Mouse (Mus musculus): ENCODE results near the gene Hectd1. TPM values are rescaled to one million over a fixed set of nuclear protein-coding genes. Genes with fewer than 3 reads are reported as not detected.

Gene Hectd1
- polyA plus RNA-seq (2016; fragmentation: Nextera tagmentation; extraction: Ambion mirVana) = 43.1 and 44.6 TPM in 2 replicates

DNA sequence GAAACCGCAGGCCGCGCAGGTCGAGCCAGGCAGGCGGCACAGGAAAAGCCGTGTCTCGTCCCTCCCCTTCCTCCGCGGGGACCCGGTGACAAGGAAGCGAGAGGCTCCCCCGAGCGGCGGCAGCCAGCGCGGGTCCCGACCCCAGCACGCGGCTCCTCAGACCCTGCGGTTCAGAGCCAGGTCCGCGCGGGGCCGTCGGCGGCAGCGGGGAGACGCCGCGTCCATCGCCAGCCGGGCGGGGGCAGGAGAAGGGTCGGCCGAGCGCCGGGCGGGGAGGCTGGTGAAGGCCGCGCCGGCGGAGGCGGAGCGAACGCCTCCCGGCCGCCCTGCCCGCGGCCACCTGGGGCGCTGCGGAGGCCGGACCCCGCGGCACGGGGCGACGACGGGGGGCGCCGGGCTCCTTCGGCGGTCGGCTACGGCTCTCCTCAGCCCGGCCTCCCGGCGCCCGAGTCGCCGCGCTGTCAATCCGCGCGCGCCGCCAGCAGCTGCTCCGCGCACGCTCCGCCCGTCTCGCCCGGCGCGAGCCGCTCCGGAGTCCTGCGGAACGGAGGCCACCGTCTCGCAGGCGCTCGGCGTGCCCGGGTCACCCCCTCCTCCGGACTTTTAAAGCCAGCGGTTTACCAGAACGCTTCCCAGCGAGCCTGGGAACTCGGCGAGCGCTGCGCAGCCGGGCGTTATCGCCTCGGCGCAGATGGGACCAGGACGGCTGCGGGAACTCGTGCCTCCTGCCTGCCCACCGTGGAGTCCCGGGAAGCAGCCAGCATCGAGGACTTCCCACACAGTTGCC is at the start of gene Hectd1:
TSS of gene Hectd1 (minus strand) at position 247 of the 787 bp plus-strand sequence.
- under 1% methylated on average over 87 of the region's 114 CpGs for WGBS
- Histone ChIP-seq H3K4me3 (peak within 1 kb of the TSS; percentile 95), H3K27ac (peak within 1 kb of the TSS; percentile 99), H3K4me1 (peaks cover 10% of the 10 kb centered on the region; the same call in 1 of the 2 replicates), H3K36me3 (peaks cover 12% of the 10 kb centered on the region; the same call in 1 of the 2 replicates), H3K9me3 (no peaks in the 10 kb centered on the region), H3K4me2 (replicated peaks) (peak within 1 kb of the TSS; percentile 74), H3K27me3 (no peaks in the 10 kb centered on the region), H3K9ac (peak within 1 kb of the TSS; percentile 99)
- peak; percentile 93 for ATAC-seq (ENCODE audit: insufficient number of reproducible peaks, insufficient read depth, low FRiP score, low TSS enrichment)

- H3K9me3 ChIP-seq = no peaks in the 10 kb centered on the region
- H3K36me3 ChIP-seq = peaks cover 7% of the 10 kb centered on the region; the same call in 1 of the 2 replicates
- no peak overlapping the region for H3K4me3 ChIP-seq
- no peak overlapping the region for H3K4me2 ChIP-seq (replicated peaks)
- 79% methylated on average over 11 of the region's 11 CpGs for WGBS
- no peaks in the 10 kb centered on the region for H3K27me3 ChIP-seq
- no peak overlapping the region for H3K27ac ChIP-seq
- no peak for ATAC-seq (ENCODE audit: insufficient number of reproducible peaks, insufficient read depth, low FRiP score, low TSS enrichment)
- no peaks in the 10 kb centered on the region for H3K4me1 ChIP-seq
- no peak overlapping the region for H3K9ac ChIP-seq
Measured at GRCm38 (mm10) chr12:51871446-51872144, 42.3 kb upstream of the Hectd1 start.

- Histone ChIP-seq H3K4me1 (peaks cover 14% of the 10 kb centered on the region; the same call in 1 of the 2 replicates), H3K36me3 (no peaks in the 10 kb centered on the region), H3K4me2 (replicated peaks) (no peak overlapping the region), H3K27ac (no peak overlapping the region), H3K4me3 (no peak overlapping the region), H3K27me3 (no peaks in the 10 kb centered on the region), H3K9ac (no peak overlapping the region), H3K9me3 (no peaks in the 10 kb centered on the region)
- ATAC-seq (ENCODE audit: insufficient number of reproducible peaks, insufficient read depth, low FRiP score, low TSS enrichment) = no peak
- WGBS = 79% methylated on average over 3 of the region's 3 CpGs
Measured at GRCm38 (mm10) chr12:51869511-51869910, 40.2 kb upstream of the Hectd1 start.

GRCm38 (mm10) chr12:51867076-51867475 is 37.7 kb upstream of the Hectd1 start:
- H3K27me3 ChIP-seq = no peaks in the 10 kb centered on the region
- ATAC-seq (ENCODE audit: insufficient number of reproducible peaks, insufficient read depth, low FRiP score, low TSS enrichment) = no peak

DNA sequence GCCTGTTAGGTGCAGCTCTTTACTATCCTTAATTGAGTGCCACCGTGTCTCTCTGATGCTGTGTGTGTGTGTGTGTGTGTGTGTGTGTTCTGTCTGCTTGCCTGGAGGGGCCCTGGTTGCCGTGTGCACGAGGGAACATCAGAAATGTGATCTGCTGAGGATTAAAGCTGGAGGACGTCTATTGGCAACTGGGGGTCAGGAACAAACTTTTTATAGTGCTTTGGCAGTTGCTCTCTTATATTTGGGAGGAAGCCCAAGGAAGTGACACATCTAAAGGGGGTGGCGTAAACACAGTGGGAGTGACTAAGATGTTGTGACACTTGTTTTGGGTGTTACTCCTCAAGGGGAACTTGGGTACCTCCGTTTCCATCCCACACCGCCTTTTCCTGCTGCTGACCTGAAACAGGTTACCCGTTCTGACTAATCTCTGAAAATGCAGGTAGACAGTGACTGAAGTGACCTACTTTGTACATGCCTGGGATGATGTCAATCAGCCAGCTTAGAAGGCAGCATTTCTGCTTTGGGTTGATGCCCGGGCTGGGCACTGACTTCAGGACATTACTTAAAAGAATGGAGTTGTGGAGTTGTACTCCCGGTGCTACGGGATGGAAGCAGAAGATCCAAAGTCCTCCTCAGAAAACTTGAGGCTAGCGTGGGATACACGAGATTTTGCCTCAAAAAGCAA is 37.0 kb upstream of the Hectd1 start:
- Histone ChIP-seq H3K4me1 (peaks cover 14% of the 10 kb centered on the region; the same call in 1 of the 2 replicates), H3K27ac (no peak overlapping the region), H3K4me2 (replicated peaks) (no peak overlapping the region), H3K36me3 (no peaks in the 10 kb centered on the region), H3K9ac (no peak overlapping the region), H3K9me3 (no peaks in the 10 kb centered on the region), H3K4me3 (no peak overlapping the region), H3K27me3 (no peaks in the 10 kb centered on the region)
- ATAC-seq (ENCODE audit: insufficient number of reproducible peaks, insufficient read depth, low FRiP score, low TSS enrichment) = no peak
- 61% methylated on average over 13 of the region's 13 CpGs for WGBS

More at GRCm38 (mm10) chr12:51867076-51867475, 37.7 kb upstream of the Hectd1 start:
- no peak overlapping the region for H3K4me3 ChIP-seq
- no peak overlapping the region for H3K9ac ChIP-seq
- peaks cover 14% of the 10 kb centered on the region; the same call in 1 of the 2 replicates for H3K4me1 ChIP-seq
- H3K9me3 ChIP-seq = no peaks in the 10 kb centered on the region
- H3K4me2 ChIP-seq (replicated peaks) = no peak overlapping the region
- 79% methylated on average over 8 of the region's 8 CpGs for WGBS
- no peaks in the 10 kb centered on the region for H3K36me3 ChIP-seq
- H3K27ac ChIP-seq = no peak overlapping the region

DNA sequence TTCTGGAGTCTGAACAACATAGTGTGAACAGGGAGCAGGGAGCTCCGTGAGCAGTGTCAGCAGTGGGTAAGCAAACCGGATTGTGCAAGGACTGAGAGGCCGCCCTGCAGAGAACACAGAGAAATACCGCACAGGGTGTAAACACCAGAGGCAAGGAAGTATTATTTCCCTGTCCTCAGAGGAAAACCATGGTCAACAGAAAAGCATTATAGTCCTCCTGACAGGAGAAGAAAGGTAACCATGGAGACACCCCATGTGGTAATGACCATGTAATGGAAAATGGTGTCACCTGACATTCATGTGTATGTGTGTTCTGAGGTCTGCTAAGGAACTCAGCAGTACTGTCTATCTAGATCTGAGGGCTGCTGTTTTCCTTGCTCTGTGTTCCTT is 36.4 kb upstream of the Hectd1 start:
- 33% methylated on average over 4 of the region's 4 CpGs for WGBS
- H3K4me3 ChIP-seq = no peak overlapping the region
- no peaks in the 10 kb centered on the region for H3K9me3 ChIP-seq
- H3K27me3 ChIP-seq = no peaks in the 10 kb centered on the region
- no peak overlapping the region for H3K9ac ChIP-seq
- no peak overlapping the region for H3K4me2 ChIP-seq (replicated peaks)
- peaks cover 14% of the 10 kb centered on the region; the same call in 1 of the 2 replicates for H3K4me1 ChIP-seq
- ATAC-seq (ENCODE audit: insufficient number of reproducible peaks, insufficient read depth, low FRiP score, low TSS enrichment) = peak; percentile 69; the same call in 1 of the 2 replicates
- no peaks in the 10 kb centered on the region for H3K36me3 ChIP-seq
- no peak overlapping the region for H3K27ac ChIP-seq

DNA sequence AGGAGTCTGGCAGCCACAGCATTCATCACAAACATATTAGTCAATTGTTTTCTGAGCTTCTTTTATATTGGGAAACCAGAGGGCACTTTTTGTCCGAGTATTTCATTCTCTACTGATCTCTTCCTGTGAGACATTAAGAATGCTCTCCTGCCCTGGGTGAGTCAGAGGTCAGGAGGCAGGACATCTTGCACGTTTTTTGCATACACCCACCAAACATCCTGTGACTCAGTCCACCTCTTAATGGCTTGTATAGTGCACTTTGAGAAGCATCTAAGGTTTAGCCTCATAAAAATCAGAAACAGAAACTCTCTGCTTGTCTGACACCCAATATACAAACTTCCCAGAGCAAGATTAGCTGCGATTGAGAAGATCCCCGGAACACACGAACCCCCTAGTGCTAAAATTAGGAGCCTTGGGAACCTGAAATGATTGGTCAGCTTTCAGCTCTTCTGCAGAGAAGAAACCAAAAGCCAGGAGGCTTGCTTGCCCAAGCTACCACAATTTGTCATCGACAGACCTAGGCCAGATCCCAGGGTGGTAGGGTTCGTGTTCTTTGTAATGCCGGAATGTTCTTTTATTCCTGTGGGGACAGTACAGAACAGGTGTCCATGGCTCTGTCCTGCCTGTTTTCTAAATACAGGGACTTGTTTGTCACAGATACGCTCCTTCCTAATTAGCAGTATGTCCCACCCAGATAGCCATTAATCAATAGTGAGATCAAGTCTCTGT is 35.9 kb upstream of the Hectd1 start:
- Histone ChIP-seq H3K27me3 (no peaks in the 10 kb centered on the region), H3K4me3 (no peak overlapping the region), H3K9ac (no peak overlapping the region), H3K27ac (no peak overlapping the region), H3K4me2 (replicated peaks) (no peak overlapping the region), H3K4me1 (peaks cover 14% of the 10 kb centered on the region; the same call in 1 of the 2 replicates), H3K36me3 (no peaks in the 10 kb centered on the region), H3K9me3 (no peaks in the 10 kb centered on the region)
- WGBS = 59% methylated on average over 9 of the region's 9 CpGs
- ATAC-seq (ENCODE audit: insufficient number of reproducible peaks, insufficient read depth, low FRiP score, low TSS enrichment) = no peak

- Histone ChIP-seq H3K27ac (no peak overlapping the region), H3K9me3 (no peaks in the 10 kb centered on the region), H3K4me3 (no peak overlapping the region), H3K4me2 (replicated peaks) (no peak overlapping the region), H3K9ac (no peak overlapping the region), H3K27me3 (no peaks in the 10 kb centered on the region), H3K36me3 (no peaks in the 10 kb centered on the region), H3K4me1 (peaks cover 14% of the 10 kb centered on the region; the same call in 1 of the 2 replicates)
- no peak for ATAC-seq (ENCODE audit: insufficient number of reproducible peaks, insufficient read depth, low FRiP score, low TSS enrichment)
- 83% methylated on average over 14 of the region's 14 CpGs for WGBS
Measured at GRCm38 (mm10) chr12:51863116-51864002, 34.0 kb upstream of the Hectd1 start.

DNA sequence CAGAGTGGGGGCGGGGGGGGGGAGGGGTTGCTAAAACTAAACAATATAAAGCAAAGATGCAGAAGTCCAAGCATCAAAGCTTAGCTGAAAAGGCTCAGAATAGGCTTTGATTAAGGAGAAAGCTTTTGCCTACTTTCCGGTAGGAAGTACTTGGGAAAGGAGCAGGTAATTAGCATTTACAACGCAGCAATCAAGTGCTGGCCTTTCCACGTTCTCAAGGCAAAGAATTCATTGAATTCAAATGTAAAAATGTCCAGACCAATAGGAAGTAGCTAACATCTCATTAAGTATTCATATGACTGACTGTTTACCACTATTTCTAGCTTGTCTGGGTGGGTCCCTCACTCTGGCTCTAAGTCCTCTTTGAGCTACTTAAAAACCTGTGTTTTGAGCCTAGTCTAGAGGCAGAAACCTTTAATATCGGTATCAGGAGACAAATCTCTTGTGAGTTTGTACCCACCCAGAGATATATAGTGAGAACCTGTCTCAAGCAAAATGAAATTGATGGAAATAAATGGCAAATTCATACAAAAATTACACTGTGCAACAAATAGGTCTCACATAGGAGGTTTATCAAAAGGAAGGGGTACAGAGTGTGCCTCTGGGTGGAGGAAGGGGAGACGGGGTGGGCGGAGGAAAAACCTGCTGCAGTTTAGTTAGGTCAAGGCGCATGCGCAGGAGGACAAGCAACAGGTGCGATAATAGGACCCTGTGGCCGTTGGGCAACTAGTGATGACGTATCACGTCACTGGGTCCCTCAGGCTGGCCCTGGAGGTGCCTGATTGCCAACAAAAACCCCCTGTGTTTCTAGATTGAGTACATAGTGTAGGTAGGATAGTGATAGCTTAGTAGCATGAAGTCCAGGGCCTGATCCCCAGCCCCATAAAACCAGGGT is 29.0 kb upstream of the Hectd1 start:
- ATAC-seq (ENCODE audit: insufficient number of reproducible peaks, insufficient read depth, low FRiP score, low TSS enrichment) = no peak
- Histone ChIP-seq H3K4me2 (replicated peaks) (no peak overlapping the region), H3K4me1 (no peaks in the 10 kb centered on the region), H3K36me3 (no peaks in the 10 kb centered on the region), H3K27ac (no peak overlapping the region), H3K27me3 (no peaks in the 10 kb centered on the region), H3K4me3 (no peak overlapping the region), H3K9ac (no peak overlapping the region), H3K9me3 (no peaks in the 10 kb centered on the region)
- 76% methylated on average over 12 of the region's 13 CpGs for WGBS

Measured in embryonic facial prominence, embryonic 12.5 days (tissue).